Comparison of ENCODE assay signal across 18 mouse cellular contexts in the genomic region with DNA sequence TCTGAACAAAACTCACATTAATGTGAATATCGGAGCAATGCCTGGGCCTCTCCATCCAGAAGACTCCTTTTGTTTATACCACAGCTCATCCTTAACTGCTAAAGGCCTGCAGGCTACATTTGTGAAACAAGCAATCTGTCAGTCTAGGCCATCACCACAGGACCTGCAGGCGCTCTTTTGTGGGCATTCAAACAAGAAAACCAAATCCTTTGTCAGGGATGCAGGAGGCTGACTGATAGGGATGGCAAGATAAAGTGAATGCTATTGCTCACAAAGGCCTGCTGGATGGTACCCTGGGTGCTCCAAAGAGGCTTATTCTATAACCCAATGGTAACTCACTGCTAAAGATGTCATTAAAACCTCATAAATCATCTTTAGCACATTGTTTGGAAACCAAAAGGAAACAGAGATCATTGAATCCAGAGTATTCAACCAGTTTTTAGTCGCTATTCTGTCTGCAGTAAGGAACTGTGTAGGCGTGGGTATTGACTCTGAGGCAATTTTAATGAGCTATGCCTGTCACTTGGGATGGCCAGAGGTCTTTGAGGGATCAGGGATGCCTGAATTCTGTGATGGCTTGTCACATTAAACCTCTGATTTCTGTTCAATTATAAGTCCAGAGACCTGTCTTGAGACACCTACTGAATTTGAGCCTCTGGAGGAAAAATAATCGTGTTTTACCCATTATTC.
DNase-seq lines count a peak whose midpoint lies in the region; ATAC-seq and TF ChIP-seq lines count a peak whose summit lies in the region.
"Had no signal": no experiment of that assay in that cellular context is flagged by ENCODE, and none has a peak within 500 bp of the region (broad histone marks: within the 10 kb centered on the region; RNA-seq: fewer than 3 reads in every experiment).

No protein-coding gene starts in this region.

- WGBS in hindbrain, postnatal 0 days: 39% methylated on average over 5 of the region's 5 CpGs
- WGBS in neural tube, embryonic 11.5 days: 35% methylated on average over 5 of the region's 5 CpGs

- no peak for TF ChIP-seq CTCF in hindbrain, postnatal 0 days (IDR thresholded peaks at IDR 0.05; ENCODE audit: low read depth)

- no peaks in the 10 kb centered on the region for H3K27me3 ChIP-seq in hindbrain, postnatal 0 days (ENCODE audit: insufficient read depth, low read length)
- peaks cover 15% of the 10 kb centered on the region for H3K27me3 ChIP-seq in neural tube, embryonic 11.5 days (ENCODE audit: control insufficient read depth, insufficient read depth, low read length)
- H3K27me3 ChIP-seq: CH12.LX; heart, embryonic 13.5 days had no signal

- no peak overlapping the region for H3K9ac ChIP-seq in hindbrain, postnatal 0 days (replicated peaks; ENCODE audit: low read length)
- no peak overlapping the region for H3K9ac ChIP-seq in neural tube, embryonic 11.5 days (ENCODE audit: low read length)
- H3K9ac ChIP-seq: embryonic facial prominence, embryonic 13.5 days; heart, embryonic 13.5 days; limb, embryonic 13.5 days had no signal

- H3K4me1 ChIP-seq in hindbrain, postnatal 0 days (ENCODE audit: insufficient read depth, low read length): no peaks in the 10 kb centered on the region
- H3K4me1 ChIP-seq in neural tube, embryonic 11.5 days (ENCODE audit: control insufficient read depth, insufficient read depth, low read length): no peaks in the 10 kb centered on the region
- H3K4me1 ChIP-seq: embryonic facial prominence, embryonic 13.5 days; heart, embryonic 13.5 days; limb, embryonic 13.5 days had no signal

- no peak overlapping the region for H3K4me3 ChIP-seq in hindbrain, postnatal 0 days (ENCODE audit: low read length)
- no peak overlapping the region for H3K4me3 ChIP-seq in neural tube, embryonic 11.5 days (ENCODE audit: low read depth, low read length)
- H3K4me3 ChIP-seq: embryonic facial prominence, embryonic 13.5 days; heart, embryonic 13.5 days; limb, embryonic 13.5 days had no signal

- no peak overlapping the region for H3K27ac ChIP-seq in hindbrain, postnatal 0 days
- H3K27ac ChIP-seq in neural tube, embryonic 11.5 days (ENCODE audit: low read depth, low read length): no peak overlapping the region
- H3K27ac ChIP-seq: embryonic facial prominence, embryonic 13.5 days; heart, embryonic 13.5 days; limb, embryonic 13.5 days; macrophage had no signal

- no peak for ATAC-seq in hindbrain, postnatal 0 days
- ATAC-seq in neural tube, embryonic 11.5 days (ENCODE audit: insufficient read depth, low FRiP score, low TSS enrichment): peak; percentile 85
- ATAC-seq: activated CD4-positive, CD25-positive, alpha-beta regulatory T cell, adult 4 months had no signal

- H3K4me2 ChIP-seq in hindbrain, postnatal 0 days (ENCODE audit: low read depth, low read length): no peak overlapping the region
- H3K4me2 ChIP-seq in neural tube, embryonic 11.5 days (ENCODE audit: low read depth): no peak overlapping the region
- H3K4me2 ChIP-seq: embryonic facial prominence, embryonic 13.5 days; heart, embryonic 13.5 days; limb, embryonic 13.5 days had no signal

- DNase-seq in cerebellum, postnatal 10 days: peak; percentile 0 to 16
- no peak for DNase-seq in cerebellum, adult 11-12 months
- peak; percentile 32 for DNase-seq in embryo, embryonic 10 days (ENCODE audit: low spot score)
- DNase-seq in hindbrain, postnatal 0 days (ENCODE audit: low spot score): peak; percentile 10
- peak; percentile 41 for DNase-seq in neural tube, embryonic 11.5 days (ENCODE audit: low spot score)
- DNase-seq in adrenal gland, postnatal 14 days: no peak
- DNase-seq in adrenal gland, adult 8-10 months: no peak
- no peak for DNase-seq in urinary bladder, postnatal 10 days (ENCODE audit: low spot score)
- DNase-seq: gastrocnemius, postnatal 36 days; kidney, adult 2 months; lung, adult 18-20 months; right cerebral cortex, adult 18-20 months had no signal

- no peaks in the 10 kb centered on the region for H3K9me3 ChIP-seq in hindbrain, postnatal 0 days (ENCODE audit: low read length)
- H3K9me3 ChIP-seq in neural tube, embryonic 11.5 days (ENCODE audit: control insufficient read depth, low read length): no peaks in the 10 kb centered on the region
- H3K9me3 ChIP-seq: embryonic facial prominence, embryonic 13.5 days; heart, embryonic 13.5 days; limb, embryonic 13.5 days had no signal

- H3K36me3 ChIP-seq in hindbrain, postnatal 0 days (ENCODE audit: insufficient read depth, low read length): no peaks in the 10 kb centered on the region
- H3K36me3 ChIP-seq in neural tube, embryonic 11.5 days (ENCODE audit: control insufficient read depth, insufficient read depth, low read length): no peaks in the 10 kb centered on the region
- H3K36me3 ChIP-seq: embryonic facial prominence, embryonic 13.5 days; heart, embryonic 13.5 days; limb, embryonic 13.5 days had no signal

Comparison
In these comparisons a context has a peak if more than half of its experiments do, and no peak if none do; other contexts are left out.
1. DNase-seq: peak in cerebellum, postnatal 10 days (2 of 2), embryo, embryonic 10 days (single experiment), hindbrain, postnatal 0 days (single experiment) and neural tube, embryonic 11.5 days (single experiment); none in cerebellum, adult 11-12 months (single experiment), adrenal gland, postnatal 14 days (single experiment), adrenal gland, adult 8-10 months (single experiment) and urinary bladder, postnatal 10 days (single experiment).